Mouse (Mus musculus) myocyte (in vitro differentiated cells): ENCODE measurements around the gene Fgf8.

Experiments
- CEBPB ChIP-seq: IDR thresholded peaks from 2 replicates; pipeline ENCODE4 v1.6.1; 2011; ENCODE audit warnings: mild to moderate bottlenecking, moderate library complexity; ENCODE audit not compliant: poor library complexity, insufficient read depth, severe bottlenecking
- MYOG ChIP-seq, 3 experiments: IDR thresholded peaks; one replicate each; pipeline ENCODE4 v1.6.1; 2011; ENCODE audit warnings: control low read depth in 2 of 3, low read depth in 2 of 3, mild to moderate bottlenecking in 2 of 3; ENCODE audit not compliant: insufficient read length in 2 of 3, control insufficient read depth in 1 of 3, insufficient read depth in 1 of 3
- POLR2A ChIP-seq: IDR thresholded peaks from one replicate; pipeline ENCODE4 v1.6.1; 2011; ENCODE audit warnings: low read depth, mild to moderate bottlenecking, control low read depth, moderate library complexity; ENCODE audit not compliant: insufficient read length
- REST ChIP-seq: IDR thresholded peaks from one replicate; pipeline ENCODE4 v1.6.1; 2011; ENCODE audit warnings: mild to moderate bottlenecking, control low read depth, moderate library complexity; ENCODE audit not compliant: insufficient read depth, insufficient read length
- USF1 ChIP-seq: IDR thresholded peaks from one replicate; pipeline ENCODE4 v1.6.1; 2011; ENCODE audit warnings: low read depth, mild to moderate bottlenecking, control low read depth, moderate library complexity

DNA sequence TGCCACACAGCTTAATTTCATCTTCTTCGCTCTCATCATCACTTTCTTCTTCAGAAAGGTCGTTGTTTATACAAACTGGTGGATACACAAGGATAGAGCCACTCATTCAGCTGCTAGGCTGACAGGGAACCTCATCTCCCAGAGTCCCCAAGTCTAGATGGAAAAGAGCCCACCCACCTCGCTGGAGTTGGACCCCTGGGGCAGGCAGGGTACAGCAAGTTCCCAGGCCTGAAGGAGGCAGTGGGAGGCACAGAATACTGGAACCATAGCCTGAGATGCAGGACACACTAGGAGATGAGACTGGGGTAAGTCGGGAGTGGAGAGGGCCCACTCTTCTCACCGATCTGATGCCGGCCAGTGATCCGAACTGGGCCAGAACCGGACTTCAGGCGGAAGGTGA is 5.5 kb upstream of the Fgf8 start:
- TF ChIP-seq POLR2A (no peak), USF1 (no peak), MYOG (IDR thresholded peaks at IDR 0.05; ENCODE audit: control insufficient read depth in 1 of 3, insufficient read depth in 1 of 3, insufficient read length in 2 of 3, low read depth in 2 of 3) (no peak), CEBPB (no peak), REST (no peak)
